Mouse (Mus musculus): ENCODE measurements around the gene Kalrn.

GRCm38 (mm10) chr16:34543754-34544153, 29.6 kb downstream of the Kalrn start:
- no peak for TF ChIP-seq GATA1 (IDR thresholded peaks at IDR 0.05; ENCODE audit: low read length)
- no peak for TF ChIP-seq TAL1 (IDR thresholded peaks at IDR 0.05; ENCODE audit: low read length)
